Mouse (Mus musculus) liver, embryonic 13.5 days (tissue): ENCODE measurements around the gene Celf1. TPM values are rescaled to one million over a fixed set of nuclear protein-coding genes. Genes with fewer than 3 reads are reported as not detected.

Experiments used
- ATAC-seq: fragments of 200-750 bp; cut with Nextera tagmentation; 2 replicates; pipeline ENCODE4 v1.8.0; 2017; ENCODE audit warnings: low read depth, mild to moderate bottlenecking, moderate number of reproducible peaks, moderate library complexity
- DNase-seq: peaks from one replicate; pipeline ENCODE4 v3.0.0; 2022
- H3K27ac ChIP-seq: fragments of 300-500 bp; sonication (generic); 2 replicates; pipeline ENCODE4 v1.5.1; 2015; ENCODE audit warnings: moderate library complexity, mild to moderate bottlenecking, inconsistent platforms
- H3K27me3 ChIP-seq: fragments of 300-500 bp; sonication (generic); 2 replicates; pipeline ENCODE4 v1.6.1; 2015; ENCODE audit warnings: mild to moderate bottlenecking, inconsistent platforms
- H3K36me3 ChIP-seq: fragments of 300-500 bp; sonication (generic); 2 replicates; pipeline ENCODE4 v1.6.1; 2015; ENCODE audit warnings: mild to moderate bottlenecking, inconsistent platforms
- H3K4me1 ChIP-seq: fragments of 300-500 bp; sonication (generic); replicated peaks from 2 replicates; pipeline ENCODE4 v1.6.1; 2015; ENCODE audit warnings: inconsistent platforms
- H3K4me2 ChIP-seq: fragments of 300-500 bp; sonication (generic); 2 replicates; pipeline ENCODE4 v1.6.1; 2015; ENCODE audit warnings: inconsistent platforms, mild to moderate bottlenecking, moderate library complexity
- H3K4me3 ChIP-seq: fragments of 300-500 bp; sonication (generic); replicated peaks from 2 replicates; pipeline ENCODE4 v1.5.1; 2015; ENCODE audit warnings: mild to moderate bottlenecking, inconsistent platforms
- H3K9ac ChIP-seq: fragments of 300-500 bp; sonication (generic); 2 replicates; pipeline ENCODE4 v1.6.1; 2015; ENCODE audit warnings: mild to moderate bottlenecking, inconsistent platforms
- H3K9me3 ChIP-seq: fragments of 300-500 bp; sonication (generic); replicated peaks from 2 replicates; pipeline ENCODE4 v1.6.1; 2016; ENCODE audit warnings: inconsistent platforms
- WGBS: fragments of 180-500 bp; shearing (Covaris S2); methylation state at CpG from one replicate; pipeline ENCODE4 v1.1.7; 2015; ENCODE audit not compliant: insufficient replicate concordance; 5-methylcytosine and 5-hydroxymethylcytosine counted together
- polyA plus RNA-seq: library from polyadenylated mRNA; unstranded; fragments of >200 nt; fragmentation: Nextera tagmentation; extraction: Ambion mirVana; gene quantifications from 2 replicates; pipeline ENCODE4 v1.2.1, GENCODE M21; 2015

Celf1 gene
- polyA plus RNA-seq, 1 experiment from 2014 or later: 54.9 TPM

- Histone ChIP-seq H3K4me2 (no peak overlapping the region), H3K36me3 (peaks cover 80% of the 10 kb centered on the region), H3K27ac (no peak overlapping the region), H3K9ac (0 out of 2 replicates have a peak overlapping the region, but pooled peaks have one; percentile 3), H3K4me3 (no peak overlapping the region), H3K9me3 (no peaks in the 10 kb centered on the region), H3K4me1 (peaks cover 33% of the 10 kb centered on the region), H3K27me3 (no peaks in the 10 kb centered on the region)
- WGBS: 89% methylated on average over 16 of the region's 16 CpGs
- no peak for ATAC-seq
- no peak for DNase-seq
These were observed 122.8 kb downstream of the Celf1 start for GRCm38 (mm10) chr2:91062779-91063606.

- Histone ChIP-seq H3K4me2 (no peak overlapping the region), H3K27ac (no peak overlapping the region), H3K4me1 (peaks cover 40% of the 10 kb centered on the region), H3K9me3 (no peaks in the 10 kb centered on the region), H3K27me3 (no peaks in the 10 kb centered on the region), H3K9ac (no peak overlapping the region), H3K4me3 (no peak overlapping the region), H3K36me3 (peaks cover 67% of the 10 kb centered on the region)
- DNase-seq: no peak
- no peak for ATAC-seq
- 86% methylated on average over 6 of the region's 6 CpGs for WGBS
These were observed 124.0 kb downstream of the Celf1 start for GRCm38 (mm10) chr2:91064211-91064610.

- H3K9ac ChIP-seq: no peak overlapping the region
- H3K36me3 ChIP-seq: peaks cover 54% of the 10 kb centered on the region
- no peaks in the 10 kb centered on the region for H3K9me3 ChIP-seq
- H3K27me3 ChIP-seq: no peaks in the 10 kb centered on the region
- H3K4me3 ChIP-seq: no peak overlapping the region
- ATAC-seq (no peak), DNase-seq (peak; percentile 45)
- no peak overlapping the region for H3K27ac ChIP-seq
- WGBS: 45% methylated on average over 3 of the region's 3 CpGs
- no peak overlapping the region for H3K4me2 ChIP-seq
- peaks cover 37% of the 10 kb centered on the region for H3K4me1 ChIP-seq
These were observed 125.4 kb downstream of the Celf1 start for GRCm38 (mm10) chr2:91065544-91065943.

- Histone ChIP-seq H3K4me3 (no peak overlapping the region), H3K4me2 (no peak overlapping the region), H3K27ac (no peak overlapping the region), H3K36me3 (peaks cover 49% of the 10 kb centered on the region), H3K9me3 (no peaks in the 10 kb centered on the region), H3K4me1 (peaks cover 36% of the 10 kb centered on the region), H3K9ac (no peak overlapping the region), H3K27me3 (no peaks in the 10 kb centered on the region)
- DNase-seq (no peak), ATAC-seq (no peak)
- 73% methylated on average over 3 of the region's 3 CpGs for whole genome bisulfite sequencing
These were observed 126.3 kb downstream of the Celf1 start for GRCm38 (mm10) chr2:91066455-91066854.

- Histone ChIP-seq H3K4me1 (peaks cover 26% of the 10 kb centered on the region), H3K27me3 (no peaks in the 10 kb centered on the region), H3K36me3 (peaks cover 31% of the 10 kb centered on the region), H3K9ac (peak overlapping the region; percentile 77; the same call in 1 of the 2 replicates), H3K9me3 (no peaks in the 10 kb centered on the region), H3K4me3 (peak overlapping the region; percentile 72; the same call in 1 of the 2 replicates), H3K4me2 (peak overlapping the region; percentile 88), H3K27ac (no peak overlapping the region)
- ATAC-seq (no peak), DNase-seq (no peak)
- WGBS: 75% methylated on average over 13 of the region's 13 CpGs
These were observed 128.1 kb downstream of the Celf1 start for GRCm38 (mm10) chr2:91068162-91068871.

GRCm38 (mm10) chr2:91068872-91069165 is 128.6 kb downstream of the Celf1 start:
- WGBS: 64% methylated on average over 6 of the region's 6 CpGs
- H3K27me3 ChIP-seq: no peaks in the 10 kb centered on the region
- no peak overlapping the region for H3K27ac ChIP-seq
- DNase-seq (no peak), ATAC-seq (no peak)
- H3K4me3 ChIP-seq: peak overlapping the region; percentile 72
- no peaks in the 10 kb centered on the region for H3K9me3 ChIP-seq
- H3K4me1 ChIP-seq: peaks cover 26% of the 10 kb centered on the region
- H3K4me2 ChIP-seq: peak overlapping the region; percentile 88
- peak overlapping the region; percentile 77 for H3K9ac ChIP-seq
- H3K36me3 ChIP-seq: peaks cover 26% of the 10 kb centered on the region

Other genes starting within 250 kb of the Celf1 start
- gene Fnbp4, start 195.0 kb upstream of the Celf1 start, polyA plus RNA-seq: 30.4 and 37.1 TPM in 2 replicates
- gene Agbl2, start 157.7 kb upstream of the Celf1 start, polyA plus RNA-seq: 0.03 and 0.06 TPM in 2 replicates
- 152 and 154 TPM in 2 replicates for gene Mtch2, start 93.2 kb upstream of the Celf1 start, polyA plus RNA-seq
- gene C1qtnf4, start 54.5 kb upstream of the Celf1 start, polyA plus RNA-seq: 3.0 and 4.4 TPM in 2 replicates
- 17.5 and 21.0 TPM in 2 replicates for gene Kbtbd4, start 35.6 kb upstream of the Celf1 start, polyA plus RNA-seq
- gene Ndufs3, start 35.6 kb upstream of the Celf1 start, polyA plus RNA-seq: 156 and 162 TPM in 2 replicates
- 0.69 and 1.00 TPM in 2 replicates for gene Rapsn, start 95.2 kb downstream of the Celf1 start, polyA plus RNA-seq
- 188 and 213 TPM in 2 replicates for gene Psmc3, start 113.6 kb downstream of the Celf1 start, polyA plus RNA-seq
- 10.6 and 10.9 TPM in 2 replicates for gene Slc39a13, start 130.0 kb downstream of the Celf1 start, polyA plus RNA-seq
- 14.1 and 15.1 TPM in 2 replicates for gene Spi1, start 142.0 kb downstream of the Celf1 start, polyA plus RNA-seq
- gene Mybpc3, start 177.8 kb downstream of the Celf1 start, polyA plus RNA-seq: 0.14 and 0.95 TPM in 2 replicates
- 7.4 and 8.4 TPM in 2 replicates for gene Madd, start 243.5 kb downstream of the Celf1 start, polyA plus RNA-seq